Mouse (Mus musculus): ENCODE measurements at regions not wholly inside any gene's neighbourhood (a gene's known extent, or its start where the extent isn't known, plus 50 kb on each side); places are given as distances from the start of the nearest gene placed in this dataset.

DNA sequence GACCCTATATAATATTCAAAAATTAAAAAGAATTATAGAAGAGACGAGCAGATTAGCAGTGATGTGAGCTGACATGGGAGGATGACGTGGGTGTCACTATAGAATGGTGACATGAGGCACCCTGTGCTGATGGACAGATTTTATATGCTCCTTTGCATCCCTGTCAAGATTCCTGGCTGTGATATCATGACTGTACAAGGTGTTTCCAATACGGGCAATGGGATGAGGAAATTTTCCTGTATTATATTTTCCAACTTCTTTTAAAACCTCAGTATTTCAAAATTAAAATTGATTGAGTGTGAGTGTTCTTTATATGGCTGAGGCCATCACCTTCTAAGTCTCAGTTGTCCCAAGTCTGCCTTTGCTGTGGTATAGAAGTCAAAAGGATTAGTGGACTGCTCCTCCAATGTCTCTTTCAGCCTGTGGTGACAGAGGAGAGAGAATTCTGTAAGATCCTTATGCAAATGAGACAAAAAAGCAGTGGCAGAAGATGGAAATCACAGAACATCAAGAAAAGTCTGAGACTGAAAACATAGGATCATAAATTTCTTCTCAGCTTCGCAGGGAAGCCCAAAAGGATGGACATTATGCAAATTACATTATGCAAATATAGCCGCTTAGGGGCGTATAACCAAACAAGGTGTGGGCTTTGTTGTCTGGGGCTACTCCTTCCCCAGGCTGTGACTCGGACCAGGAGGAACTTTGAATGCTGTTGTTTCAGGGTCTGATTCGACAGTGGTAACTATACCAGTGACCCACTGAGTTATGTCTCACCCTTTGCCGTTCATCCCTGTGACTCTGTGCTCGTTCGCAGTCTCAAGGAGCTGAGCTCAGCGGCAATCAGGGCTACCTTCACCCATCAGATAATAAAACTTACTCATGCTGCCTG lies 483.0 kb upstream of the Fam92a start:
- ChIA-PET CTCF (no interaction called here), POLR2A (interaction anchor here in 1 of 4 experiments (0.6 to 1.0 kb wide), 2 partner anchors 21 to 1236 kb away, joined by 3 read pairs; no protein-coding TSS in a partner anchor)

DNA sequence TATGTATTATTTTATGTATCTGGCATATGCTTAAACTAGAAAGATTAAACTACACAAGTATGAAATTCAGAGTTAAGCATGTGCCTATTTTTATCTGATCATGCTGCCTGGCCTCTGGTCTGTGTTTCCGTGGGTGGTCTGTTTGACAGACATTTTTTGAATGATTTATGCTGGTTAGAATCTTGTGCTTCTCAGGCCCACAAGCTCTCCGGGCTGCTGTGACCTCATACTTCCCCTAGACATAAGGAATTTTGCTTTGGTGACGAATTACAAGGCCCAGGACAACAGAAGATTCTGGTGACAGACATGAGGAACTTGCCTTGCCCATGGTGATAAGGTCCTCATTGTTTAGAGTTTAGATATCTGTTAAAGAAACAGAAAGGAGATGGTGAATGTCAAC lies 475.9 kb upstream of the Fam92a start:
- POLR2A ChIA-PET: interaction anchor here in 1 of 4 experiments (0.7 kb wide), 1 partner anchor 16 kb away, joined by 4 read pairs; no protein-coding TSS in a partner anchor
- CTCF ChIA-PET: no interaction called here

DNA sequence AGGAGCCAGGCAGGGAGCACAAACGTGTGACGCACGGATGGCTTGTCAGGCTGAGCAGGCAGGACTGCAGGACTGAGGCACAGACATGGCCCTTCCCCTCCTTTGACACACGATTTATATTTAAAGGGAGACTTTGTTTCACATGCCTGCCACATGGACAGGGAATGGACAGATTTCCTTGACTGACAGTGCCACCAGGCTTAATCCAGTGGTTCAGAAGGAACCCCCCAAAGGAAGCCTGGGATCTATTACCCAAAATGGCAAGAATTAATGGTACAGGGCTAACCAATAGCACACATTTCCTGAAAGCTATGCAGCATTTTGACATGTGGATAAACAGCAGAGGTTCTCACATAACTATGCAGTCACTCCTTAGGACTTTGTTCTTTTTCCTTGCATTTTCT lies 470.7 kb upstream of the Fam92a start:
- CTCF ChIA-PET: no interaction called here
- POLR2A ChIA-PET: interaction anchor here in 1 of 4 experiments (0.7 kb wide), 1 partner anchor 1162 kb away, joined by 3 read pairs; no protein-coding TSS in a partner anchor

DNA sequence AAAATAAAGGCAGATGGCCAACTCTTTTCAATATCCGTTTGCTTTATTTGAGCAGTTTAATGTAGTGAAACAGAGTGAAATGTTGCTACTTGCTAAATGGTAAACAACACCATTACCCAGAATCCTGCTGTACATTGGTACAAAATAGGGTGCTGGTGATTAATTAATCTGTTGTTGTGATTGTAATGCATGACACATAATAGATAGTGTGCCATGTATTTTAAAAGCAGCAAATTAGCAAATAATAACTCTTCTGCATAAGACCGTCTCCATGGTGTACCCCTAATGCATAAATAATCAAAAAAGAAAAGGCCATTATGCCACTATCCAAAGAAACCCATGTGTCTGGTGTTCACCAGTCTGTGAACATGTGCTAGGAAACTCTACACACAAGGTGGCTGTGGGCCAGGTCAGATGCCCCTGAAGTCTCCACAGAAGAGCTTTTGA lies 457.6 kb upstream of the Fam92a start:
- ChIA-PET POLR2A (no interaction called here), CTCF (no interaction called here)

DNA sequence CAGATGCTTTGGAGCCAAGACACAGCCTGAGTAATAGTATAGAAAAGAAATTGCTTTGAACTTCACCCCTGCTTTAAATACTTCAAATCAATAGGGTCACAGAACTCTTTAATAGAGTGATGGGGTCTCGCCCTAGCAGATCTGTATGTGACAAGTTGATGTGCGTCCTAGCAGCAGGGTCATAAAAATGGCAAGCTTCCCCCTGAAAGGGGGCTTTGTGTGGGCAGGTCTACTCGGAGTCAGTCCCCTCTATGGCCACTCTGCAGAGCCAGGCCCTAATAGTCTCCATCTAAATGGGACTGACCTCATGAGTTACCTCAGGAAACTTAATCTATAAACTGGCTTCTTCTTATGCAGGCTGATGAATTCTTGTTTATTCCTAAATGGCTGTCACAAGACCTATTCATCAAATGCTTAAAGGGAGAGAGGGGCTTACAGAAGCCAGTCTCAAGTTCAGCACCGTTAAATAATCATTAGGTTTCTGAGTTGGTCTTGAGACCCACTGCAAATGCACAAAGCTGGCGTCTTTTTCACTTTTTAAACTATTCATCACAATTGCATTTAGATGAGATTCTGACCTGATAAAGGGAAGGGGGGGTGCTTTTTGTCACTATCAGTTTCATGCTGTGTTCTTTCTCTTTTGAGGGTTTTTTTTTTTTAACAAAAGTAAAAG lies 457.0 kb upstream of the Fam92a start:
- CTCF ChIA-PET: no interaction called here

DNA sequence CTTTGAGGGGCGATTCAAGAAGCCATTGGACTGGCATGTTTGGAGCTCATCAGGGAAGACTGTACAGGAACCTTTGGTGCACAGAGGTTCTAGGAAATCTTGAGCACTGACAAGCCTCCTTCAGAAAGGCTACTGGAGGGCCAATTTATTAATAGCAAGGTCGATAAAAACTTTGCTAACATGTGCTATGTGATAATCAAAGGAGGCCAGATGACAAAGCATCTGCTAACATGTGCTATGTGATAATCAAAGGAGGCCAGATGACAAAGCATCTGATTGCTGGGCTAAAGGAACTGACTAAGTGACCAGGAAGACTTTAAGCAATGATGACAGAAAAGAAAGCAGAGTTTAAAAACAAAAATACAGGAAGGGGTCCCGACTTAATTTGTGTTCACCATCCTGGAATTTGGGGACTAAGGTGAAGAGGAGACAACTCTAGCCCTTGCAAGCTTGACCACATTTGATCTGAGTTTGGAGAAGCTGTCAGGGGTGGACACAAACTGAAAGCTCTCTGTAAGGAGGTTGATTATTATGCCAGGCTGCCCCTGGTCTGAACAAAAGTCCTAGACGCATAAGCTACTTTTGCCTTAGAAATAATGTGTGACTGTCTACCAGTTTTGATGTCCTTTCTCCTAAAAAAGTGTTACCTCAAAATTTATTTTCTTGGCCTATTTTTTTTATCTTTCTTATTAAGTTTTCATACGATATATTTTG lies 455.5 kb upstream of the Fam92a start:
- ChIA-PET POLR2A (interaction anchor here in 1 of 4 experiments (0.7 kb wide), 1 partner anchor 1074 kb away, joined by 3 read pairs; no protein-coding TSS in a partner anchor), CTCF (no interaction called here)

More for the DNA sequence above, 457.0 kb upstream of the Fam92a start:
- POLR2A ChIA-PET: no interaction called here

DNA sequence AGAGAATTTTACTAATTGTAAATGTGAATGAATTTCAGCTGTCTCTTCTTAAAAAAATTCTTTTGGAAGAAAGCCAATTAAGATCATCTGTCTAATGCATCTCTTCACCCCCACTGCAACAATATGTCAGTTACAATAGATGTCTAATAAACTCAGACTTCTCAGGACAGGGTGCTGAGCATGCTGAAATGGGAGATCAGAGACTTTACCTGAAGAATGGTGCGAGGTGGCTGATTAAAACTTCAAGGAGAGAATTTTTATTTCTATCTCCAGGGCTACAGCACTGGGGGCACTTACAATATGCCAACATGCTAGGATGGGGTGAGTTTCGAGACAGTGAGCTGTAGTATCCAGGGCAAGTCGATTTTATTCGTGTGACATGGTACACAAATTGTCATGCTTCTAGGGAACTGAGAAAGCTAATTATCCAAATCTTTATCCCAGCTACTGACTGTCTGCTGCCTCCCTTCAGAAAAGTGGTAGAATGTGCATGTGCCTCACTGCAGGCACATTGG lies 449.0 kb upstream of the Fam92a start:
- CTCF ChIA-PET: no interaction called here
- POLR2A ChIA-PET: interaction anchor here in 1 of 4 experiments (0.7 kb wide), 1 partner anchor 441 kb away, joined by 4 read pairs; no protein-coding TSS in a partner anchor

DNA sequence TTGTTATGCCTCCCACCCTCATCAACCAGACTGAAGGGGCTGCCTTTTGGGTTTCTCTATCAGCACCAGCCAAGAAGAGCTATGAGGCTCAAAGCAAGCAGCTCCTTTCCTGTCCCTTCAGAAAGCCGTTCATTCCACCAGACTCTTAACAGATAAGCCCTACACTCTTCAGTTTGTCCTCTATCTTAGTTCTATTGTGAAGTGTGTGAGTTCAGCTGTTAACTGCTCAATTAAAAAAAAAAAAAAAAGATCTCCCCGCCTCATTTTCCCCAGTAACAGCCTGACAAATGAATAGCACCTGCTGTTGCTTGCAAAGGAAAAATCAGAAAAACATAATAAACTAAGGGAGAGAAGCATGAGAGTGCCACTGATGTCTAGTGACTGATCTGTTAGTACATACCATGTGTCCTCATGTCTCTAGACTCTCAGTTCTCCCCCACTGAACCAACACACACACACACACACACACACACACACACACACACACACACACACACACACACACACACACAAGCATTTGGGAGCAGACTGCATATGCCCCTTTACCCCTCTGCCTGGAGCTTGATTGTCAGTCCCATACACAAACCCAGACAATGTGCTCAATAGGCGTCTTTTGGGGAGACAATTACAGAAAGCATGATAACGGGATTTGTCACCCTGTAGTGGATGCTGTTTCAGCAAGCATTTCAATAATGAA lies 448.4 kb upstream of the Fam92a start:
- POLR2A ChIA-PET: no interaction called here
- CTCF ChIA-PET: no interaction called here

DNA sequence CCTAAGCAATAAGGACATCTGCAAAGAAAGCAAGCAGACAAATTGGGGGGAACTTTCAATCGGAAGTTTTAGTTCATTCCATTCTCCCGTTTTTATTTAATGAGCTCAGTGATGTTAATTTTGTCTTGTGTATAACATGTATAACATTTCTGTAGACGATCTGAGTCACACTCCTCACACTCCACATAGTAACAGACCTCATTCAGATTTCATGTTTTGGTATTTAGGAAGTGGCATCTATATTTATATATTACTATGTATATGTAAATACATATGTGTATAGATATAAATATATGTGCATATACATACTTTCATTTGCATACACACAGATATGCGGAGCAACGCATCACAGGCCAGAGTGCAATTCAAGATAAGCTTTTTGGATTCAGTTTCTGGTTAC lies 444.9 kb upstream of the Fam92a start:
- POLR2A ChIA-PET: no interaction called here
- CTCF ChIA-PET: no interaction called here

DNA sequence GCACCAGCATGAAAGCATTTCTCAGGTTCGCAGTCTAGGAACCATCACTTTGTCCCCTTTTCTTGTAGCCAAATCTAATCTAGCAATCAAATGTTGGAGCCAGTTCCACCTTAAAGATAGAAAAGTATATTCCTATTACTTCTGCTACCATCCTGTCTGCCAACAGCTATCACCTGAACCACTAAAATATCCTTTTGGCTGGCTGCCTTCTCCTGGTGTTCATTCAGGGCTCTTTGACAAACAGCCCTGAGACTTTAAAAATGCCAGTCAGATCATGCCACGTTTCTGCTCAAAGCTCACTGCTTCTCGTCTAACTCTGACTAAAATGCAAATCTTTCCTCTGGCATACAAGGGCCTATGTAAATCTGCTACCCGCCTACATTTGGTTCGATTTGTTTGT lies 439.7 kb upstream of the Fam92a start:
- ChIA-PET POLR2A (no interaction called here), CTCF (no interaction called here)

DNA sequence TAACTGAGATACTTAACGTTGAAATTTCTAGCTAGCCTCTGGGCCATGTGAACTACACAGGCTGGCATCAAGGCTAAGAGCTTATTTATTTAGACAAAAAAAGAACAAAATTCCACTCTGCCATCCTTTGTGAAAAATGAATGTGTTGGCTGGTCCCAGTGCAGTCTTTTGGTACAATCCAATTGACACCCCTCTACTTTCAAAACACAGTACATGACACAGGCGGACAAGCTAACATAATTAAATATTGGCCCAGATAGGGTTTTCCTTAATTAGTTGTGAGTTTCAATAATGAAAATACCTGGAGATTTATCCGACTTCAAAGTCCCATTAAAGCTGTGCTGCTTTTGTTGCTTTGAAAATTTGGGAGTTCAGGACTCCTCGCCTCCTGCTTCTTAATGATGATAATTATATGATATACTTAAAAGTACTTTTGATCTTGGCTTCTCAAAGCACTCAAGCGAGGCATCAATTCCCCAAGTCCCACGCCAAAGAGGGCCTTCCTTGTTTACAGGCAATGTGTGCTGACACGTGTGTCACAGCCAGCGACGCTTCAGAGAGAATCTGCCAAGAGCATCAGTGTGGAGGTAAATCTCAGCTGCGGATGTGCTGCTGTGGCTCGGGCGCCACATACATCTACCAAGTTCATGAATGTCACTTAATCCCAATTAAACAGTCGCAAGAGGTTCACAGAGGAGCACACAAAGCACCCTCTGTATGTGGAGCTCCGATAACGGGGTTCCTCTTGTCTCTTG lies 429.5 kb upstream of the Fam92a start:
- ChIA-PET POLR2A (no interaction called here), CTCF (no interaction called here)

DNA sequence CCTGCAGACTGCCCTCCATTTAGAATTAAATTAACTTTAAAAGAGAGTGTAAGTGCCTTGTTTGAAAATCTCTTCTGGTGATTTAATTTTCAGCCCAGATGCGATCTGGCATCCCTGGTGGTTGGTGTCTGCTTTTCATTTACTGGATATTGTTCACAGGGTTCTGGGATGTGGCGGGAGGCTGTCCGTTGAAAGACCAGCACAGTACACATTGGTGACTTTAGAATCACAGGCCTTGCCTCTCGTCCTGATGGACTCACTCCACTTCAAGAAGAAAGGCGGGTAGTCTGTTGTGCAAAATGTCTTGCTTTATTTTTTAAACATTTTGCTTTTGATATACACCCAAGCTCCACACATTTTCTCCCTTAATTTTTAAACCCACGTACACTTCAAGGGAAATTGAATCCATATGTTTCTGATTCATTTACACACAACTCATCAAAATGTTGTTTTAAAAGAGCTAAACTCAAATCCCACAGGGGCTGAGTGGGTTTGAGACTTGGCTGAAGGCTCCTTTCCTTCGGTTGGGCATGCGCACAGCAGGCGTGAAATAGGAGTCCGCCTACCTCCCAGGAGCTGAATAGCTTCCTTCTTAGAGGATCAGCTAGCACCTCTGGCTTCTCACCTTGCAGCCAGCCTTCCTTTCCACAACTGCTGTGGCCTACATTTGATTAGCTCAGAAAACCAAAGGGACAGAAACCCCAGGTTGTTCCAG lies 424.1 kb upstream of the Fam92a start:
- ChIA-PET POLR2A (interaction anchor here in 1 of 4 experiments (0.6 kb wide), 1 partner anchor 1276 kb away, joined by 3 read pairs; no protein-coding TSS in a partner anchor), CTCF (interaction anchor here in 1 of 4 experiments (0.6 kb wide), 1 partner anchor 90 kb away, joined by 3 read pairs; no protein-coding TSS in a partner anchor)

DNA sequence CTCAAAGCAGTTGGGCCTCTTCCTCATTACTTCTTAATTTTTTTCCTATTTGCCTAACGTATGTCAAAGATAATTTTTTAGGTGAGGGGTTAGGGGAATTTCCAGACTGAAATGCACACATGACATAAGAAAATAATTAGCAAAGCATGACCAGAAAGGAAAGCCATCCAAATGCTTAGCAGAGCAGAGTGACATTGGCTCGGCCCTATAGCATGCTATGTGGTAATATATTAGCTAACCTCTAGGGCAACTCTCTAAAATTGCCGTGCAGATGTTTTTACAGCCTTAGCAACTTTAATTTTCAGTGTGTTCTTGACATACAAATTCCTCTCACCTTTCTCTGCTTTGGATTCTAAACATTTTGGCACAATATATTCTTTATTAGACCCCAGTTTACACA lies 421.2 kb upstream of the Fam92a start:
- ChIA-PET CTCF (no interaction called here), POLR2A (no interaction called here)

DNA sequence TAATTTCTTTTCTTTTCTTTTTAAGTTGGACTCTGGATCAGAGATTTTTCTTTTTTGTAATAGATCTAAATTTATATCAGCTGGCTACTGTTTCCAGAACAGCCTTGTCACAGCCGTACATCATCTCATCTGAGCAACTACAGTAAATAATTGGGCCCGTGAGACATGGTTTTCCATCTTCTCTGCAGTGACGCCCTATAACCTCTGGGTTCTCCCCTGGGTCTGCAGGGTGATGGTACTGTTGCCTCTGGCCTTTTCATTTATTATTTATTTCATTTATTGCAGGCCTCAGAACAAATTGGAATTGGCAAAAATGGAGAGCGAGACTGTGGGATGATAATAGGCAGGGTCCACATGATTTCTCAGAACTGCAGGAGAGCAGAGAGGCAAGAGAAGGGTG lies 406.3 kb upstream of the Fam92a start:
- ChIA-PET POLR2A (no interaction called here), CTCF (no interaction called here)

DNA sequence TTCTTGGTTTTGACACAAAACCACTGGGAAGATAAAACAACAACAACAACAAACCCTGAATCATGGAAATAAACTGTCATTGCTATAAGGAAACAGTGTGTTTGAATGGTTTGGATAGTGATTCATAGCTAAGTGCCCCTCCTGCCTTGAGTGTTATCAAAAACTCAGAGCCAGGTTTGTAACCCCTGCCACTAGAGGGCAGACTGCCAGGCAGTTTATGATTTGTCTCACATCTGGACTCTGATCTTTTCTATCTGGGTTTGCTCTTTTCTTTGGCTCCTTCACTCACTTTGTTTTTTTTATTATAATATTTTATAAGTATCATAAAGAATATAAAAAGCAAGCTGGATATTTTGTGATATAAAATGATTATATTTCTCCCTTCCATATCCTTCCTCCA lies 400.1 kb upstream of the Fam92a start:
- ChIA-PET POLR2A (no interaction called here), CTCF (no interaction called here)

DNA sequence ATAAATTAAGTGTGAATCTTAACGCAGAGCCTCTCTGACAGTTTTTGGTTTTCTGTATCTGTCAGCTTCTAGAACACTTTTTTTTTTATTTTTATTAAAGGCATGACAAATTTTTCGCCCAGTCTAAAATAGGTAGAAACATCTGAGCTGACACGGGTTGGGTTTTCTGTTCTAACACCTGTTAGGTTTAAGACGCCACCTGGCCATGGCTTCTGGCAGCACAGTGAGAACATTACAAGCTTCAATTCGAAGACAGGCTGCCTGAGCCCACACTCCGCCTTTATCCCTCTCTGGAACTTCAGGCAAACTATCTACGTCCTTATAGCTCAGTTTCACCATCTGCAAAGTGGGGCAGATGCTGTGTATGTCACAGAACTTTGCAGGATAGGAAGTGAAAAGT lies 398.9 kb upstream of the Fam92a start:
- POLR2A ChIA-PET: no interaction called here
- CTCF ChIA-PET: interaction anchor here in 2 of 4 experiments (0.5 to 0.6 kb wide), 2 partner anchors 330 to 640 kb away, joined by 3 read pairs; no protein-coding TSS in a partner anchor

DNA sequence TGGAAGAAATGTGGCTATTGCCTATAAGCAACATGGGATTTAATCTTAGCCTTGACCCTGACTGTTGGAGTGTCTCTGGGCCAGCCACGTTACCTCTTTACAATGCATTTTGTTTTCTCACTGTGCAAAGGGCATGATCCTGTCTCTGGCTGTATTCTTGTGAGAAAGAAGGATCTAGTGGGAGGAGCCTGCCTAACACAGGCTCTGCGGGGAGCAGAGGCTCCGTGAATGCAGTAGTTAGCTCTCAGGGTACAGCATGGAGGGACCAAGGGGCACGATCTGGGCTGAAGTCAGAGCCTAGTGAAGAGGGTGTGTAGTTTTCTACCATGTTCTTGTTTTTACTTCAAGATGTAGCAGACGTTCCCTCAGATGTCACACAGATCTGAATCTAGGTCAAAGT lies 395.8 kb upstream of the Fam92a start:
- ChIA-PET CTCF (no interaction called here), POLR2A (no interaction called here)

DNA sequence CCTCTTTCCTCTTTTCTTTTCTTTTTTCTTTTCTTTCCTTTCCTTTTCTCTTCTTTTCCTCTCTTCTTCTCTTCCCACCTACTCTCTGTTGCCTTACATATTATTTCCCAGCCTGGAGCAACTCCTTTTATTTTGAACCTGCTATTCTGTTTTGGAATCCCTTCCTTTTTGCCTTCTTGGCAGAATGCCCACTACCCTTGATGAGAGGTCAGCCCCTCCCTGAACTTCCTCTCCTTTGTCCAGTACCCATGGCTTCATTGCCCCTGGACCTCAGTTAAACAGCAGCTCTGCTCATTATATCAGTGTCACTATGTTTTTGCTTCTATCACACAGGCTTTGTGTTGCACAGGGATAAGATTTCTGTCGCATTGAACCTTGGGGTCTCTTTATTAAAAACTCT lies 391.2 kb upstream of the Fam92a start:
- CTCF ChIA-PET: no interaction called here

More for the DNA sequence above, 391.2 kb upstream of the Fam92a start:
- POLR2A ChIA-PET: no interaction called here
